Mouse (Mus musculus): ENCODE results near the gene Txndc15.

The Txndc15 gene

DNA sequence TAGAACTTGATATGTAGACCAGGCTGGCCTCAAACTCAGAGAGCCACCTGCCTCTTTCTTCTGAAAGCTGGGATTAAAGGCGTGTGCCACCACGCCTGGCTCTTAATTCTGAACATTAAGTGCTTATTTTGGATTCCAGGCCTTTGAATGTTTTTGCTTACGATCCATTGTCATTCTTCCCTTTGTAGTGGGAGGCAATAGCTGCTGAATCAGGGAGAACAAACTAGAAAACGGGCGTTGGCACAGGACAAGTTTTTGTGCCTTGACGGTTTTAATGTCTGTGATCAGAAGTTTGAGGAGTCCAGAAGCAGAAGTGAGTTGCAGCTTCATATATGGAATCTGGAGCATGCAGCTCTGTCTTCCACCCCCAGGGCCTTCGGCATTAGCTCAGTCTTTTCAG lies 16.3 kb downstream of the Txndc15 start:
- DNase-seq (ENCODE audit: low read depth): no peak

DNA sequence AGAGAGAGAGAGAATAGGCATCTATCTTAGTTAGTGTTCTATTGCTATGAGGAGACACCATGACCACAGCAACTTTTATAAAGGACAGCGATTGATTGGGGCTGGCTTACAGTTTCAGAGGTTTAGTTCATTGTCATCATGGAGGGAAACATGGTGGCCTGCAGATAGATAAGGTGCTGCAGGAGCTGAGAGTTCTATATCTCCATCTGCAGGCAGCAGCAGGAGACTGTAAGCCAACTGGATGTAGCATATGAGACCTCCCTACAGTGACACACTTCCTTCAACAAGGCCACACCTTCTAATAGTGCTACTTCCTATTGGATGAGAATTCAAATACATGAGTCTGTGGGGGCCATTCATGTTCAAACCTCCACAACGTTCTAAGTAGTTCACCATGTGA lies 17.7 kb downstream of the Txndc15 start:
- no peak for DNase-seq (ENCODE audit: low read depth)

DNA sequence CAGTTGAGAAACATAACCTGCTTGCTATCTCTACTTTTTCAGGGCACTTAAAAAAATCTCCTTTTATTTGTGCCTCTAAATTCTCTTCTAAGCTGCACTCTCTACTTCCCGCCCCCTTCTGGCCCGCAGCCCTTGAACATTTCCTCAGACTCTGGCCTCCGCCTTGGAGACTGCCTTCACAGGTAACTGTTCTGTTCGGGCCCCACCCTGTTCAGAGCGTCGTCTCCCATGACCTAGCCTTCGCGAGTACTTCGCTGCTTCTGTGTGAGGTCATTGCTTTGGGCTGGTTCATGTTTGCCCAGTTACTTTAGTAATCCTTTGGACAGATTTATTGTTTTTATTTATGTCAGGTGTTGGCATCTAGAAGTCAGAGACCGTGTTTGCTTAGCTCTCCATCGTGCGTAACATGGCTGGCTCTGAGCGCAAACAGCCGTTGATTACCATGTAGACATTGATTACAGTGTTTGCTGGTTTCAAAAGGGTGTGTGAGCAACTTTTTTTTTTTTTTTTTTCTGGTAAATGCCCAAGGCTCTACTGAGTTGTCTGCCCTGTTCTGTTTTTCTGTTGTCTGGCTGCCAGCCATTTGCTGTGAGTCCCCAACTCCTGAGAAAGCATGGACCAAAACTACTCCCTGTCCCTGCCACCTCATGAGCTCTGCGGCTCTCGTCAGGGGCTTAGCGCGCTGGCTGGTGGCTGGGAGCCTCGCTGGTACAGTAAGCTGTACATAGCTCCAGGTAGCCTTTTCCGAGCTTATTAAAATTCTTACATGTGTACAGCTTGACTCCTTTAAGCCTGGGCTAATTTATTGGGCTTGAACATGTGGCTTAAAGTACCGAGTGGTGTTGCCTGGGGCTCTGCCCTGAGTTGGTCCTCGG lies 19.4 kb downstream of the Txndc15 start:
- DNase-seq (ENCODE audit: low read depth): no peak

DNA sequence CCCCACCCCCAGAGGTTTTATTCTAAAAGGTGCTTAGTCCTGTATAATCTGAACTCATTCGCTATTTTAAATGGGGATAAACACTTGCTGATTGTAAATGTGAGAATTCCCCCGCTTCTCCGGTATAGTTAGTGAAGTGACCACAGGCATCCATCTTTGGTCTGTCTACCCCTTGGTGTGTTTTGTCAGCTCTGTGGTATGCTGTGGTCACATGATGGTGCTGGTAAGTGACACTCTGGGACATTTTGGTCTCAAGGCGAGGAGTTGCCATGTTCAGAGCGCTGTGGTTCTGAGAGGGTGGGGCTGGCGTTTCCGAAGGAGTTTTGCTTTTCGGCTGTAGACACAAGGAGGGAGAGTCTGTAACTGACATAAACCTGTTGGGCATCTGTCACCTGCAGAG lies 23.4 kb downstream of the Txndc15 start:
- DNase-seq (ENCODE audit: low read depth): no peak

- no peak for DNase-seq (ENCODE audit: low read depth)
Measured at GRCm38 (mm10) chr13:55742306-55742705, 27.9 kb downstream of the Txndc15 start.

GRCm38 (mm10) chr13:55754380-55754779 lies 39.9 kb downstream of the Txndc15 start:
- DNase-seq (ENCODE audit: low read depth): no peak

DNA sequence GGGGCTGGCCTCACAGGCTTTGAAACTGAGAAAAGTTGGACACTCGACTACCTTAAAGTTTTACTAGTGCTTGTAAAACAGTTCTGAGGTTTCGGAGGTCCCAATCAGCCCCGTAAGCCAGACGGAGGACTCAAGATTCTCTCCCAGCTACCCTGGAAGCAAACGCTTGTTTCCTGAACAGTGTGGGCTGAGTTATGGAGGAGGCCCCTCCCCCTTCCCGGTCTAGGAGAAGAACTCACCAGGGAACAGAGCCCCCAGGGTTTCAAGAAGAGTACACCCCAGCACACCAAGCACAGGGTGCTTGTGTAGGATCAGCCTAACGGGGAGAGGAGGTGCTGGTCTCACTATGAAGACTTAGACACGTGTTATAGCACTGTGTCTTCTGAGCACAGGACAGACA lies 42.3 kb downstream of the Txndc15 start:
- DNase-seq (ENCODE audit: low read depth): no peak

GRCm38 (mm10) chr13:55757645-55758044 lies 43.2 kb downstream of the Txndc15 start:
- peak; percentile 14 for DNase-seq (ENCODE audit: low read depth)

GRCm38 (mm10) chr13:55760576-55760975 lies 46.1 kb downstream of the Txndc15 start:
- DNase-seq (ENCODE audit: low read depth): no peak

- DNase-seq (ENCODE audit: low read depth): no peak
Measured at GRCm38 (mm10) chr13:55761486-55761885, 47.0 kb downstream of the Txndc15 start.

DNA sequence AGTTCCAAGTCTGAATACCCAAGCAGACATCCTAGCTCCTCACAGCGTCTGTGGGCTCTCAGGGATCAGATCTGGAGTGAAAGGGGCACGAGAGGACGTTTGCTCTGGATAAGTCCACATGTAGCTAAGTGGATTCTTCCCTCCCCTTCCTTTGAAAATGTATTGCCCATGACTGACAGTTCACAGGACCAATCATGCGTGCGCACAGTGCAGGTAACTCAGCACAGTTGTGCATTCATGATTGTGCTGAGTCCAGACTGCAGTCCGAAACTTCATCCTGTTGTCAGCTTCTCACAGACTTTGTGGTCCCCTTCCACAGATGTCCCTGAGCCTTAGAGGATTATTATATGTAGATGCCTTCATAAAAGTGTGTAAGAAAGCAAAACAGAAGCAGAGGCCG lies 59.9 kb downstream of the Txndc15 start:
- peak; percentile 3 for DNase-seq (ENCODE audit: low read depth)

DNA sequence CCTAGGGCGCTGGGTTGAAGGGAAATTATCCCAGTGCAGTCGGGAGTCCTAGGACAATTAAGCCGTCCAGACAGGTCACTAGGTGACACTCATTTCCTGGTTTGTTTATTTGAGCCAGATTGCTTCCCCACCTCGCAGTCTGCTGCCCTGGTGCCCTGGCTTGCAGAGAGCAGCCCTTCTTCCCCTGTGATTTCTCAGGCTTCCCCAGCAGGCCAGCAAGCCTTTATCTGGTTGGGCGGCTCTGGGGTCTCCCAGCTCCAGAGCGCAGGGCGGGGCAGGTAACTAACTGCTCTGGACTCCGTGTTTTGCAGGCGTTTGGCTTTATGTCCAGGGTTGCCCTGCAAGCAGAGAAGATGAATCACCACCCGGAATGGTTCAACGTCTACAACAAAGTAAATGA lies 60.6 kb downstream of the Txndc15 start:
- no peak for DNase-seq (ENCODE audit: low read depth)
